Mouse (Mus musculus): Measurements from ENCODE around the gene Mrps6.

The Mrps6 gene

DNA sequence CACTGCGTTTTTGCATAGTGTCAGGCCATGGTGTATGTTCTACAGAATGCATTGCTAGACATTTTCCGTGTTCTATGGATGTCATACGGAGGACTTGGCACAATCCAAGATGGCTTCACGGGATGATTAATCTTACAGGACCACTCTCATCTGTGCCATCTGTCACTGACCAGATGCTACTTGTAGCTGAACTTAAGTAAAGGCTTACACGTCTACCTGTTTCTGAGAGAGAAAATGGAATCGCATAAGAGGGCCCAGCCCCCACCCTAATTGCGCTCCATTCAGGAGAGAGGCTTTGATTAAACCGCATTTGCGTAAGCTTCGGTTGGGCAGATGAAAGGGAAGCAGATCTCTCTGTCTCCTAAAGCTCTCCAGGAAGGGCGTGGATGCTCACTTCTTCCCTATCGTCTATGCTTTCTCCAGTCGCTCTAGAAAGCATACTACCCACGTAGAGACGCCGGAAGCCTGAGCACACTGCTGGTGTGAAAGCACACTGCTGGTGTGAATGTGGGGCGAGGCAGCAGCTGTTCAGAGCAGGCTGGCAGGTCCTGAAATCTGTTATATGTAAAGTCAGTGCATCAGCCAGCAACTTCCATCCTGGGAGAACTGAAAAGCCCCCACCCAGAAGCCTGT, 62.9 kb downstream of the Mrps6 start:
- no peak for DNase-seq (ENCODE audit: low spot score)

DNA sequence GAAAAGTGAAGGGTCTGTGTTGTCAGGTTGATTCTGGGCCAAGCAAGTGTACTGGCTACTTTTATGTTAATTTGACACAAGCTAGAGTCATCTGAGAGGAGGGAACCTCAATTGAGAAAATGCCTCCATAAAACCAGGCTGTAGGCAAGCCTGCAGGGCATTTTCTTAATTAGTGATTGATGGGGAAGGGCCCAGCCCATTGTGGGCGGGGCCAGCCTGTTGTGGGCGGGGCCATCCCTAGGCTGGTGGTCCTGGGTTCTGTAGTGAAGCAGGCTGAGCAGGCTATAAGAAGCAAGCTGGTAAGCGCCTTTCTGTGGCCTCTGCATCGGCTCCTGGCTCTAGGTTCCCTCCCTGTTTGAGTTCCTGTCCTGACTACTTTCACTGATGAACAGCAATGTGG, 69.2 kb downstream of the Mrps6 start:
- no peak for DNase-seq (ENCODE audit: low spot score)

DNA sequence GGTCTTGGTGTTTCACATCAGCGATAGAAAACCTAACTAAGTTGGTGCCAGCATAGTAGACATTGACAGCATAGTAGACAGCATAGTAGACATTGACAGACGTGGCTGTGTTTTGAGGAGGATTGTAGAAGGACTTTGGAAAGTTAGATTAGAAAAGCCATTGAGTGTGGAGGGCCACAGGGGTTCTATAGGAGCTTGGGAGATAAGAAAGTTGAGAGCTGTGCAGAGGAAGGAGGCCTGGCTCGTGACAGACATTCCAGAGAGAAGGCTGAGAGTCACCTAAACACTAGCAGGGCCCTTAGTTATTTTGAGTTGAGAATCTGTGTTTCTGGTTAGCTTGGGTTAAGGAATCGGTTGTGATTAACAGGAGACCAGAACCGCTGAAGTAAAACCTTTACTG, 69.6 kb downstream of the Mrps6 start:
- no peak for DNase-seq (ENCODE audit: low spot score)

DNA sequence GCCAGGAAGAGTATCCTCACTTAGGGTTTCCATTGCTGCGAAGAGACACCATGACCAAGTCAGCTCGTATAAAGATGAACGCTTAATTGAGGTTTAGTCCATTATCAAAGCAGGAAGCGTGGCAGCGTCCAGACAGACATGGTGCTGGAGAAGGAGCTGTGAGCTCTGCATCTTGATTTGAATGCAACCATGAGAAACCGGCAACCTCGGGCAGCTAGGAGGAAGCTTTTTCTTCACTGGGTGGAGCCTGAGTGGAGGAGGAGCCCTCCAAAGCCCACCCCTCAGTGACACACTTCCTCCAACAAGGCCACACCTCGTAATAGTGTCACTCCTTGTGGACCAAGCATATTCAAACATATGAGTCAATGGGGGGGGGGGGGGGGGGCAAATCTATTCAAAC, 71.8 kb downstream of the Mrps6 start:
- DNase-seq (ENCODE audit: low spot score): no peak

DNA sequence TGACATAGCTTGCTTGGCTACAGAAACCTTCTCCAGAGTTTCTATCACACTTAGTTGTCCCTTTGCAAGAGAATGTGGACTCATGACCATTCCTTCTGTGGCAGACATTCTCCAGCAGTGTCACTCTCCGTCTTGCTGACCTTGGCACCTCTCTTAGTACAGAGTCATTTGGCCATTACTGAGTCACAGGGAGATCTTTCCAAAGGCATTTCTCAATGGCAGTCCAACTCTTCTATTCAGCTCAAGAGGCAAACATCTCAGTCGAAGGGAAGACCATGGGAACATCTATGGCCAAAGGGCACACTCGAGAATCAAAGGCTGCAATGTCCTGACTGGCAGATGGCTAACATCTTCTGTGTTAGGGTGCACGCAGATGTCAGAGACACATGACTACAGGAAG, 74.4 kb downstream of the Mrps6 start:
- DNase-seq (ENCODE audit: low spot score): no peak

DNA sequence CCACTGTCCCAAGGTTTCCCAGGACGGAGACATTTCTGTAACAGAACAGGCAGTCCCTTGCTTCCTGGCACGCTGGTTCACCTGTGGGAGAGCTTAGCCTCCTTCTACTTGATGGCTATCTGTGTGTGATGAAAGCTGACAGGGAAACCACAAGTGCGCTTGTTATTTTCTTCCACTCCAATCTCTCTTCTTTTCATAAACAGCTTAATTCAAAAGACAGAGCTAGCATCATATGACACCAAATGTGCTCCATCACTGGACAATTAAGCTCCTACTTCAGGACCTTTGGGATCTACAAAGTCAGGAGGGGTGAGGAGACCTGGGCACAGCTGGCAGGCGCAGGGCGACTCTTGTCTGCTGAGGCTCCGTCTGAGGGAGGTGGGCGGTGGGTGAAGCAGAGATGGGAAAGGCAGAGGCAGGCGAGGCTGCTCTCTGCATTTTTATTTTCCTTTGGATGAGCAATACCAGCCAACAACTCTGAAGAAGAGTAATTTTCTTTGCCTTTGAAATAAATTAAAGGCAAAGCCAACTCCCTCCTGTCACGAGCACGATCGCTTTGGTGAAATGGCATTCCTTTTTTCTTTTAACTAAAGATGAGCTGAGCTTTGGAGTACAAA, 76.2 kb downstream of the Mrps6 start:
- DNase-seq (ENCODE audit: low spot score): no peak

DNA sequence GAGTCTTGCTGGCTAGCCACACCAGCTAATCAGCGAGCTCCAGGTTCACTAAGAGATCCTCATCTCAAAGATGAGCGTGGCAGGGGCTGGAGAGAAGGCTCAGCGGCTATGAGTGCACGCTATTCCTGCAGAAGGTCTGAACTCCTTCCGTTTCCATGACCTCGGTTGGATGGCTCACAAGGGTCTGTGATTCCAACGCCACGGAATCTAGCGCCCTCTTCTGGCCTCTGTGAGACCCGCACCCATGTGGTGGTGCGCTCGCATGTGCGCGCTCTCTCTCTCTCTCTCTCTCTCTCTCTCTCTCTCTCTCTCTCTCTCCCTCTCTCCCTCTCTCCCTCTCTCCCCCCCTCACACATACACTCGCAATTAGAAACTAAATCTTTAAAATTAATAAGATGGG, 78.2 kb downstream of the Mrps6 start:
- DNase-seq (ENCODE audit: low spot score): no peak

DNA sequence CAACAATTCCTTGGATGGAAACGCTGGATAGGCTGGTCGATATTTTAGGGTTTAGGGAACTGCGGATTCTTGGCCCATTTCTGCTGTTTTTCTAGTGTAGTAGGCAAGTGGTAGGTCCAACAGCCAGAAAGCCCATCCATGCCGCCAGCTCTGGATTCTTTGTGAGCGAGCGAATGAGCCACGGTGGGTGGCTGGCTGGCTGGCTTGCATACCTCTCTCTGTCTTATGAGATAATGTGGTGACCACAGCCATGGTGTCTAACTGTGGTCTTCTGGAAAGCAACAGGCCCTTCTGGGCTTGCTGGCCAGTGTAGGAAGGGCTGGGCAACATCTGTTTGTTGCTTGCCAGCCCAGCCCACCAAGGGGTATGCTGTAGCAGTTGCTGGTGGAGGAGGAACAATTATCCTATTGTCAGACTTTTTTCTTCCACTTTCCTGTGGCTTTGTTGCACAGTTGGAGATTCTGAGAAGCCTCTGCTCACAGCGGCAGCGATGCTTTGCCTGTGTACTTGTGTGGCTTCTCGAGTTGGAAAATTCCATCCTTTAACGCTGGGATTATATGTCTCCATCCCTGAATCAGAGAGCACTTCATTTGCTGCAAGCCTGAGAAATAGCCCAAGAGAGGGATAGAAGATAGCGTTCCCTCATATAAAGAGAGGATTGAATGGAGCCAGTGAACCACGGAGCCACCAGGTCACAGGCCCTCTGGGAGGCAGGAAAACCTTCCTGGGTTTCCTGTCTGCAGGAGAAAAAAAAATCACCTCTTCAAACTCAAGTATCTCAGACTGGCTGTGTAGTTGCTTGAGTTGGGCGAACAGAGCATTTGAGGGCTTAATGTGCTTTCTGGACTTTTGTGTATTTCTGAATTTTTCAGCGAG, 81.6 kb downstream of the Mrps6 start:
- no peak for DNase-seq (ENCODE audit: low spot score)

DNA sequence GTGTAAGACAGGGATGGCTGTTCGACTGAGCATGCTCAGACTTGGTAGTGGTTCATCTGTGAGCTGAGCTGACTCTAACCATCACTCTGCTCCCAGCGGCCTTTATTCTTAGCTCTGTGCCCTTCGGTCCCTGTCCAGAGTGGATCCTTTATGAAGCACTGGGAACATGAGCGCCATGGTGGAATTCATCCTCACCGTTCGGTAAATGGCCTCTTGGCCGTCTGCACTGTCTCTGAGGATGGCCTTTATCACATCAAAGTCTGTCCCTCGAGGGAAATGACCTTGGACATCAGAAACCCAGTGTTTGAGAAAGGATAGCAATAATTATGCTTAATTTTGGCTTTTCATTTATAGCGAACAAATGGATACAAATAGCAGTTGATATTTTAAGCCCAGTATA, 82.3 kb downstream of the Mrps6 start:
- no peak for DNase-seq (ENCODE audit: low spot score)

DNA sequence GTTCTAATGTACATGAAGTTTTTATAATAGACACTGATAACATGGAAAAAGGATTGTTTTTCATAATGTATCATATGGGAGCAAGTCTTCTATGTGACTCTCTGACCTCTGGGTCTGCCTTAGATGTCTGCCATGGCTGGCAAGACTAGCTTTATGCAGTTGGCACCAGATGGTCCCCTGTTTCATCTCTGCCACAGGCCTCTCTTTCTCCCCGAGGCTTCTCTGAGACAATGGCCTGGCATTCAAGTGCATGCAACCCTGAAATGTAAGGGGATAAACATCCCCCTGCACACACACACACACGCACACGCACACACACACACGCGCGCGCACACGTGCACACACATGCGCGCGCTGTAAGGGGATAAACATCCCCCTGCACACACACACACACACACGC, 83.0 kb downstream of the Mrps6 start:
- DNase-seq (ENCODE audit: low spot score): no peak

DNA sequence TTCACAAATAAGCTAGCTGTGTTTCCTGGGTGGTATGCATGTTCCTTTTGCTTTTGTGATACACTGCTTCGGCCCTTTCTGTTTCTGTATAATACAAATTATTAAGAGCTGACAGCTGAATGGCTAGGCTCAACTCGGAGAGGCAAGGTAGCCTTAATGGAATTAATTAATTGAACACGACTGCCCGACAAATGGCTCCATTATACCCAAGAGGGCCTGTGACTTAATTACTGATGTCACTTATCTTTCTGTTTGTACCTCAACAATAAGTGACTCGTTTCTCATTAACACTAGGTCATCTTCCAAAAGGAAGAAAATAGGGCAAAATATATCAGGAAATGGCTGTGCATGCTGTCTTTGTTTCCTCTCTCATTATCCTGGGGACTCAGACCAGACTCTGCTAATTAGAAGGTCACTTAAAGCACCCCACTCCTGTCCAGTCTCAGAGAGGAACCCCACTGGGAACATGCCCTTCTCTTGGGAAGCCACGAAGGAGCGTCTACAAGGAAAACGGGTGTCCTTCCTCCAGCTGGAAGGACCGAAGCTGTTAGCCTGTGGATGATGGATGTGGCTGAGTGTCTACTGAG, 84.4 kb downstream of the Mrps6 start:
- no peak for DNase-seq (ENCODE audit: low spot score)

DNA sequence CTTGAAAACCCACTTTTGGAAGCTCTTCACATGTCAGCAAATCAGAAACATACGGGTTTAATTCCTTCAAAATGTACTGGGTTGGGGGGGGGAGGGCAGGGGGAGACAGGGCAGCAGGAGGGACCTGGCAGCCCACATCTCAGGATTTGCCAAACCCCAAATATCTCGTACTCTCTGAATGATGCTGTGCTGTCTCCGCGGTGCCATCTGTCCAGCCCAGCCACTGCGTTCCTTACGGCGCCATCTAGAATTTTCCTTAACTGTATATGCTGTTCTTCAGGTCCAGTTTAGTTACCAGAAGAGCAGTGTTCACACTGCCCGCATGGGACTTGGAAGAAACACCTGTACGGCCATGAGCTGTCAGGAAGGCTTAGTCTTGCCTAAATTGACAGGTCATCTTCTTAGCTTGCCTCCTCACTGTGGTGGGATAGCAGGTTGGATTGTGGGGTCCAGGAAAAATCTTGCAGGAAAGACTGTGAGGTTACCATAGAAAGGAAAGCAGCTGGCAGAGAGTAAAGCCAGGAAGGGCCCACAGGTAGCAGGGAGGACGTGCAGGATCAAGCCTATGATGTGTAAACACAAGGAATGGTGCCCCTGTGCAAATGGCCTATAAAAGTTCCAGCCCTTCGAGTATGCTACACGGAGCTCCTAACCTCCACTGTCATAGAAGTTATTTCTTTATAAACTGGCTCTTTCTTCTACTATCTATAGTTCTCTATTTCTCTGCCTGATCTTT, 89.7 kb downstream of the Mrps6 start:
- DNase-seq (ENCODE audit: low spot score): no peak

DNA sequence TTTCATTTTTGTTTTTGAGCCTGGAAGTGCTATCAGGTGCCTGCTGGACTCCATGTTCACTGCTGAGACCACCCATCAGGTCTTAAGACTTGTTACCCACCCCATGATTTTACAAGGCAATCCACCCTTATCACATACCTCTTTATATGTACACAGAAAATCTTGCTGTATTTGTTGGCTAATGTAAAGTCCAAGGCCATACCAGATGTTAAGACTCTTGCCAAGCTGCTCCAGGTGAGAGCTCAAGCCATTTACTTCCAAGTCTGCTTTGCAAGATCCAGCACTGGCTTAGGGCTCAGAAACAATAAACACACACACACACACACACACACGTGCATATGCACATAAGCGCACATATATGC, 90.3 kb downstream of the Mrps6 start:
- no peak for DNase-seq (ENCODE audit: low spot score)

DNA sequence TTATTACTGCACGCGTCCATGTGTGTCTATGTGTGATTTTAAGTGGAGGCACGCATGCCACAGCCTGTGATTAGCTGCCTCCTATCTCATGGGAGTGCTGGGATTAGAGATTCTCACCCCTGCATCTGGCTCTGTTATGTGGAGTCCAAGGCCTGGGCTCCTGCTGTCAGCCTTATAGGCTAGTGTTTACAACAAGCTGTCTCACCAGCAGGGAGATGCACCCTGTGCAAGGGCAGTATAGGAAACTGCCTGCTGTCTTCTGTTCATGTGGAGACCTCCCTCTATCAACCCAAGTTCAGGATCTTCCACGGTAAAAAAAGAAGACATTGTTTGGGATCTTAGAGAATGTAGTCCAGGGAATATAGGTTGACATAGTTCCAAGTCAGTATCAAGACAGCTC, 92.9 kb downstream of the Mrps6 start:
- DNase-seq (ENCODE audit: low spot score): no peak

DNA sequence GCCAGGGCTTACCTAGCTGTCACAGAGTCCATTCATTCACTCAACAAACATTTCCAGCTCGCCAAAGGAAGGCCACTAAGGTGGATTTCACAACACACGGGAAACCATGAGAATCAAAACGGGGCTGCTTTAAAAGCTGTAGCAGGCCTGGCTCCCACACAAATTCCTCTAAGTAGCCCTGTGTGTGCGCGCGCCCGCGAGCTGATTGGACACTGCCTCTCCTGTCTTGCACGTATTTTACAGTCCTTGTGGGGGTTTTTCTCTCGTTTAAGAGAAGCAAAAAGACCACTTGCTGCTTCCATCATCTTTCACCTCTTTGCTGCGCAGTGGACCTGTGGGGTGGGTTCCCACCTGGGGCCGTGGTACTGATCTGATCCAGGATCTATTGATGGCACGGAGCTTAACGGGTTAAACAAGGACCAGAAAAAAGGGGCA, 100.0 kb downstream of the Mrps6 start:
- DNase-seq (ENCODE audit: low spot score): no peak

DNA sequence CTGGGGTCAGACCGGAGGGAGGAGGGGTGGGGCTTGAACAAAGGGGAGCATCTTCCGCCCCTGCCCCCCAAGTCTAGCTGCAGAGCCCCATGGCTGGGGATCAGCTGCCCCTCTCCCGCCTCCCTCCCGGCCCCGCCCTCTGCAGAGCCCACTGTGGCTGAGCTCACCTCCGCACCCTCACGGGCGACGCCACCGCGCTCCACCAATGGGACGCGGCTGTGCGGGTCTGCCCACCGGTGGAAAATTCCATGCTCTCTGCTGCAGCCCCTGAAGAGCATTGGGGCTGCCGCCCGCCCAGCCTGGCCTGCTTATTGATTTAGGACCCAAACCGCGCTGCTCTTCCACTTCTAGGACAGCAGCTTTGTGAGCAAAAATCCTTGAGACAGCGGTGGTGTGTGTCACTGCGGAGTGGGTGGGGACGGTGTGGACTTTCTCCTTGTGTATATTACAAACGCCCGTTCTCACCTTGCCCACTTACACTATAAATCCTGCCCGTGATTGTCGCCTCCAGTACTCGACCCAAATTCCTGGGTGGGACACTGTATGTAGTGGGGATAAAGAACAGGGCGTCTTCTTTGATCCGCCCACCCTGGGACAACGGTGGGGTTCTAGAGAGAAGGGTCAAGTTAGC, 100.5 kb downstream of the Mrps6 start:
- no peak for DNase-seq (ENCODE audit: low spot score)

DNA sequence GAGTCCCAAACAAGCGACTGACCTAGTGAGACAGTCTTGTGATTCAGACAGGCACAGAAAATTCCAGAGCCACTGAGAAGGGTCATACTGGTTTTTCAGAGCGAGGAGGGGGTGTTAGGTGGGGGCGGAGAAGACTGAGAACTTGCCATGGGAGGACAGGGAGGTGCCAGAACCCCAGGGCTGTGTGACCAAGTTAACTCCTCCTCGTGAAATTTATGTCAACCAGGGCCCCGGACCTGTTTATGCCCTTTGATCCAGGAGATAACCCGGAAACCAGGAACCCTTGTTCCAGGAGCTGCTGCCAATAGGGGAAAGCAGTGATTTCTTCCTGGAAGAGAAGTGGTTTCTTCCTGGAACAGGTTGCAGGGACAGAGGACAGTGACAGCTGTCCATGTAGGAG, 101.0 kb downstream of the Mrps6 start:
- DNase-seq (ENCODE audit: low spot score): no peak

Data from urinary bladder, postnatal 10 days (tissue).